ENCODE assay signal across 17 mouse cellular contexts in genomic region chr1:180392137-180392798, GRCm38 (mm10).
A peak's percentile ranks its signal among the peaks of the same experiment; 100 is the strongest.
DNase-seq lines count a peak whose midpoint lies in the region; ATAC-seq and TF ChIP-seq lines count a peak whose summit lies in the region.
"Had no signal": no experiment of that assay in that cellular context is flagged by ENCODE, and none has a peak within 500 bp of the region (broad histone marks: within the 10 kb centered on the region; RNA-seq: fewer than 3 reads in every experiment).

No protein-coding gene starts in this region.

- H3K79me2 ChIP-seq in macrophage (ENCODE audit: inconsistent target): peaks cover 97% of the 10 kb centered on the region

- peaks cover 42% of the 10 kb centered on the region for H3K4me1 ChIP-seq in heart, embryonic 13.5 days
- H3K4me1 ChIP-seq in heart, embryonic 12.5 days (replicated peaks): peaks cover 33% of the 10 kb centered on the region
- peaks cover 42% of the 10 kb centered on the region for H3K4me1 ChIP-seq in spleen, adult 2 months (ENCODE audit: control insufficient read depth, insufficient read depth, insufficient read length)

- ATAC-seq in heart, embryonic 13.5 days (ENCODE audit: extremely low read depth, insufficient number of reproducible peaks, low FRiP score, low TSS enrichment): no peak
- no peak for ATAC-seq in heart, embryonic 12.5 days (ENCODE audit: insufficient number of reproducible peaks, low FRiP score)
- ATAC-seq in monocyte, adult 5-6 weeks (replicated peaks; ENCODE audit: insufficient number of reproducible peaks, low FRiP score, low TSS enrichment, poor library complexity, severe bottlenecking): no peak
- ATAC-seq: forebrain, embryonic 13.5 days; intestine, embryonic 16.5 days had no signal

- no peaks in the 10 kb centered on the region for H3K27me3 ChIP-seq in heart, embryonic 13.5 days (replicated peaks)
- H3K27me3 ChIP-seq in heart, embryonic 12.5 days (replicated peaks): no peaks in the 10 kb centered on the region
- H3K27me3 ChIP-seq in spleen, adult 2 months (ENCODE audit: control insufficient read depth, insufficient read depth, low read length): no peaks in the 10 kb centered on the region
- H3K27me3 ChIP-seq: embryonic facial prominence, embryonic 12.5 days; forebrain, embryonic 13.5 days; hindbrain, embryonic 13.5 days; limb, embryonic 15.5 days had no signal

- H3K27ac ChIP-seq in heart, embryonic 13.5 days (replicated peaks): peak overlapping the region; percentile 48; the same call in 1 of the 2 replicates
- no peak overlapping the region for H3K27ac ChIP-seq in heart, embryonic 12.5 days (ENCODE audit: poor library complexity, severe bottlenecking)
- H3K27ac ChIP-seq in layer of hippocampus, adult 2 months: peak overlapping the region; percentile 69; the same call in 1 of the 2 replicates
- H3K27ac ChIP-seq in spleen, adult 2 months (ENCODE audit: insufficient read depth, low read length): peak overlapping the region; percentile 78
- H3K27ac ChIP-seq in macrophage: peak overlapping the region; percentile 59
- H3K27ac ChIP-seq: embryonic facial prominence, embryonic 12.5 days; forebrain, embryonic 13.5 days; hindbrain, embryonic 13.5 days had no signal

- H3K9ac ChIP-seq in heart, embryonic 13.5 days: no peak overlapping the region
- no peak overlapping the region for H3K9ac ChIP-seq in heart, embryonic 12.5 days
- H3K9ac ChIP-seq: embryonic facial prominence, embryonic 12.5 days; forebrain, embryonic 13.5 days; hindbrain, embryonic 13.5 days; limb, embryonic 15.5 days had no signal

- no peak for DNase-seq in layer of hippocampus, adult 2 months (ENCODE audit: low spot score in 2 of 2)
- no peak for DNase-seq in layer of hippocampus, adult 11-12 months (ENCODE audit: low spot score)
- DNase-seq in spleen, adult 2 months (ENCODE audit: low read depth in 1 of 2, low spot score in 2 of 2): no peak
- no peak for DNase-seq in spleen, postnatal 36 days (ENCODE audit: low spot score in 2 of 2)
- DNase-seq: cerebellum, adult 11 months; cerebellum, postnatal 10 days; gastrocnemius, postnatal 14 days had no signal

- no peak for TF ChIP-seq POLR2A in spleen, adult 2 months (IDR thresholded peaks at IDR 0.05; ENCODE audit: low read depth, low read length)

- TF ChIP-seq CTCF in layer of hippocampus, adult 2 months (conservative IDR thresholded peaks at IDR 0.05): no peak
- TF ChIP-seq CTCF in spleen, adult 2 months (IDR thresholded peaks at IDR 0.05; ENCODE audit: extremely low read depth, insufficient read depth, insufficient read length, insufficient replicate concordance): no peak

- H3K36me3 ChIP-seq in heart, embryonic 13.5 days: no peaks in the 10 kb centered on the region
- no peaks in the 10 kb centered on the region for H3K36me3 ChIP-seq in heart, embryonic 12.5 days
- H3K36me3 ChIP-seq in spleen, adult 2 months (ENCODE audit: control insufficient read depth, insufficient read depth, low read length): peaks cover 5% of the 10 kb centered on the region; the same call in 1 of the 2 replicates
- peaks cover 4% of the 10 kb centered on the region; the same call in 1 of the 2 replicates for H3K36me3 ChIP-seq in macrophage (ENCODE audit: inconsistent target)
- H3K36me3 ChIP-seq: embryonic facial prominence, embryonic 12.5 days; hindbrain, embryonic 13.5 days had no signal

- H3K4me3 ChIP-seq in heart, embryonic 13.5 days: no peak overlapping the region
- H3K4me3 ChIP-seq in heart, embryonic 12.5 days: no peak overlapping the region
- no peak overlapping the region for H3K4me3 ChIP-seq in layer of hippocampus, adult 2 months
- no peak overlapping the region for H3K4me3 ChIP-seq in spleen, adult 2 months (ENCODE audit: extremely low read depth, insufficient read depth, insufficient read length)
- H3K4me3 ChIP-seq in macrophage (ENCODE audit: inconsistent target): no peak overlapping the region
- H3K4me3 ChIP-seq: embryonic facial prominence, embryonic 12.5 days; erythroblast, embryonic 14.5 days; forebrain, embryonic 13.5 days; hindbrain, embryonic 13.5 days; limb, embryonic 15.5 days had no signal

- 79% methylated on average over 5 of the region's 5 CpGs for WGBS in heart, embryonic 13.5 days
- WGBS in heart, embryonic 12.5 days: 75% methylated on average over 5 of the region's 5 CpGs
- WGBS in spleen, adult 2 months: 74% methylated on average over 5 of the region's 5 CpGs
- WGBS in macrophage (ENCODE audit: missing documents): 80% methylated on average over 5 of the region's 5 CpGs

- no peaks in the 10 kb centered on the region for H3K9me3 ChIP-seq in heart, embryonic 13.5 days
- H3K9me3 ChIP-seq in heart, embryonic 12.5 days (replicated peaks): 0 out of 2 replicates have a peak, but pooled peaks cover 6% of the 10 kb centered on the region
- H3K9me3 ChIP-seq: embryonic facial prominence, embryonic 12.5 days; forebrain, embryonic 13.5 days; hindbrain, embryonic 13.5 days; limb, embryonic 15.5 days had no signal

- no peak overlapping the region for H3K4me2 ChIP-seq in heart, embryonic 13.5 days
- H3K4me2 ChIP-seq in heart, embryonic 12.5 days: no peak overlapping the region
- H3K4me2 ChIP-seq: embryonic facial prominence, embryonic 12.5 days; forebrain, embryonic 13.5 days; hindbrain, embryonic 13.5 days; limb, embryonic 15.5 days had no signal
